Mouse (Mus musculus) midbrain, embryonic 13.5 days (tissue): ENCODE data around the gene C2. TPM values are rescaled to one million over a fixed set of nuclear protein-coding genes. Genes with fewer than 3 reads are reported as not detected.

ENCODE experiments used
- ATAC-seq: fragments of 200-750 bp; cut with Nextera tagmentation; 2 replicates; pipeline ENCODE4 v1.8.0; 2017; ENCODE audit warnings: mild to moderate bottlenecking, moderate TSS enrichment, moderate library complexity
- H3K27ac ChIP-seq: fragments of 300-500 bp; sonication (generic); 2 replicates; pipeline ENCODE4 v1.5.1; 2015; ENCODE audit warnings: inconsistent platforms, mild to moderate bottlenecking, moderate library complexity
- H3K27me3 ChIP-seq: fragments of 300-500 bp; sonication (generic); 2 replicates; pipeline ENCODE4 v1.6.1; 2015; ENCODE audit warnings: mild to moderate bottlenecking, inconsistent platforms
- H3K36me3 ChIP-seq: fragments of 300-500 bp; sonication (generic); 2 replicates; pipeline ENCODE4 v1.6.1; 2015; ENCODE audit warnings: mild to moderate bottlenecking, inconsistent platforms
- H3K4me1 ChIP-seq: fragments of 300-500 bp; sonication (generic); replicated peaks from 2 replicates; pipeline ENCODE4 v1.6.1; 2015; ENCODE audit warnings: inconsistent platforms
- H3K4me2 ChIP-seq: fragments of 300-500 bp; sonication (generic); replicated peaks from 2 replicates; pipeline ENCODE4 v1.6.1; 2015; ENCODE audit warnings: moderate library complexity, mild to moderate bottlenecking, inconsistent platforms
- H3K4me3 ChIP-seq: fragments of 300-500 bp; sonication (generic); replicated peaks from 2 replicates; pipeline ENCODE4 v1.5.1; 2015; ENCODE audit warnings: mild to moderate bottlenecking, inconsistent platforms
- H3K9ac ChIP-seq: fragments of 300-500 bp; sonication (generic); replicated peaks from 2 replicates; pipeline ENCODE4 v1.6.1; 2015; ENCODE audit warnings: mild to moderate bottlenecking, inconsistent platforms
- H3K9me3 ChIP-seq: fragments of 300-500 bp; sonication (generic); 2 replicates; pipeline ENCODE4 v1.6.1; 2016; ENCODE audit warnings: mild to moderate bottlenecking, inconsistent platforms
- WGBS: fragments of 180-500 bp; shearing (Covaris S2); methylation state at CpG from one replicate; pipeline ENCODE4 v1.1.7; 2015; 5-methylcytosine and 5-hydroxymethylcytosine counted together
- polyA plus RNA-seq: library from polyadenylated mRNA; unstranded; fragments of >200 nt; fragmentation: Nextera tagmentation; extraction: Ambion mirVana; gene quantifications from 2 replicates; pipeline ENCODE4 v1.2.1, GENCODE M21; 2015

The C2 gene
- polyA plus RNA-seq, 1 experiment from 2014 or later, result 1.2 TPM

DNA sequence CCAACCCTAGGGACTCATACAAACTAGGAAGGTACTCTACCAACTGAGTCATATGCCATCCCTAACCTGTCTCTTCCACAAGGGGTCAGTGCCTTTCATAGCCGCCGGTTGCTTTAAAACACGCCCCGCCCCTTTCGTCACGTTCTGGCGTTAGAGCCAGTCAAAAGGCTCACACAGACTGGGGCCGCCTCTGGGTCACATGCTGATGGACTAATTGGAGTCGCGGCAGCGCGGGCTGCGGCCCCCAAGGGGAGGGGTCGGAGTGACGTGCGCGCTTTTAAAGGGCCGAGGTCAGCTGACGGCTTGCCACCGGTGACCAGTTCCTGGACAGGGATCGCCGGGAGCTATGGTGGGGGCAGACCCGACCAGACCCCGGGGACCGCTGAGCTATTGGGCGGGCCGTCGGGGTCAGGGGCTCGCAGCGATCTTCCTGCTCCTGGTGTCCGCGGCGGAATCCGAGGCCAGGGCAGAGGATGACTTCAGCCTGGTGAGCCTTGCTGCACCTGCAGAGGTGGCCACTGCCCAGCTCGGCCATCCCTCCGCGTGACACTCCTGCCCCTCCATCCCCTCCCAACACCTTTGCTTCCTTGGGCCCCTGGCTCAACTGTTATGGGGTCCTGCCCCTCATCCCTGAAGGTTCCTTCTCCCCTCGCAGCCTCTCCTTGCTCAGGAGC, 33.1 kb upstream of the C2 start, which contains the start of gene Neu1:
Neu1 (plus strand) TSS at position 193 of the 674 bp plus-strand sequence.
- Histone ChIP-seq H3K4me1 (peaks cover 13% of the 10 kb centered on the region), H3K4me2 (peak within 1 kb of the TSS; percentile 94), H3K27me3 (no peaks in the 10 kb centered on the region), H3K36me3 (peaks cover 18% of the 10 kb centered on the region), H3K27ac (peak within 1 kb of the TSS; percentile 52), H3K9me3 (no peaks in the 10 kb centered on the region), H3K4me3 (peak within 1 kb of the TSS; percentile 63), H3K9ac (peak within 1 kb of the TSS; percentile 81)
- peak; percentile 98 for ATAC-seq
- 0% methylated on average over 38 of the region's 38 CpGs for WGBS

DNA sequence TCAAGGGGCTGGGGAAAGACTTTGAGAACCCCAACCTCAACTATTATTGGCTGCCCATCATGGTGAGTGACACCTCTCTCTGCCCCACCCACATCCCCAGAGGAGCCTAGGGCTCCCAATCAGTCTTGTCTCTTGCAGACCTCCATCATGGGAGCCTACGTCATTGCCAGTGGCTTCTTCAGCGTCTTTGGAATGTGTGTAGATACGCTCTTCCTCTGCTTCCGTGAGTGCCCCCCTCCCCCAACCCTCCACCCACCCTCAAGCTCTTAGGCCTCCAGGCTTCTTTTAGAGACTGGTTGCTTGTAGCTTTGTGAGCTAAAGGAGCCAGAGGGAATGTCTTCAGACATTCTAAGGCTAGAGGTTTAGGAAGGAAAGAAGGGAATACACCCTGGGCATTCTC, 30.8 kb upstream of the C2 start:
- no peaks in the 10 kb centered on the region for H3K9me3 ChIP-seq
- H3K36me3 ChIP-seq, result peaks cover 3% of the 10 kb centered on the region; the same call in 1 of the 2 replicates
- no peak overlapping the region for H3K4me3 ChIP-seq
- no peak for ATAC-seq
- no peak overlapping the region for H3K9ac ChIP-seq
- H3K4me2 ChIP-seq, result no peak overlapping the region
- H3K4me1 ChIP-seq, result peaks cover 13% of the 10 kb centered on the region
- H3K27ac ChIP-seq, result no peak overlapping the region
- no peaks in the 10 kb centered on the region for H3K27me3 ChIP-seq
- WGBS, result 81% methylated on average over 4 of the region's 4 CpGs

DNA sequence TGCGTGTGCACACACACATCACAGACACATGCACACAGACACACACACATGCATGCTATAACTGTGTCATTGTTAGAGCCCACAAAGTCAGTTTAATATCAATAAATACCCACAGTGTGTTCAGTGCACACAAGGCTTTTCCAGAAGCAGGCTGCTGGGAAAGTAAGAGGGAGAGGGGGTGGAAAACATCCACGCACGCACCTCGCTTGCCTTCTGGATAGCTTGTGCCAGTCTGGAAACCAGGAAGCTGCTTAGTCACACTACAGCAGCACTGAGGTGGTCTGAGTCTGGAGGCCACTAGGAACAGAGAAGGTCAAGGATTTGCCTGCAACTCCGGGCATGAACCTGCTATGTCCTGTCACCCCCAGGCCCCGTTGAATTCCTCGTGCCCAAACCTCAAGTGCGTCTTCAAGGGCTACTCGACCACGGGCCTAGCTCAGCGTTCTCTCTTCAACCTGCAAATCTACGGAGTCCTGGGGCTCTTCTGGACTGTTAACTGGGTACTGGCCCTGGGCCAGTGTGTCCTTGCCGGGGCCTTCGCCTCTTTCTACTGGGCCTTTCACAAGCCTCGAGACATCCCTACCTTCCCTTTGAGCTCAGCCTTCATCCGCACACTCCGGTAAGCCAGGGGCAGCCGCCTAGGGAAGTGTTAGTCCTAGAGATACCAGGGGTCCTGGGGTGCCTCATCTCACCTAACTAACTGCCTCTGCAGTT, 29.4 kb upstream of the C2 start:
- H3K4me1 ChIP-seq, result peaks cover 12% of the 10 kb centered on the region
- no peaks in the 10 kb centered on the region for H3K27me3 ChIP-seq
- no peak overlapping the region for H3K4me2 ChIP-seq
- ATAC-seq, result no peak
- H3K9ac ChIP-seq, result no peak overlapping the region
- no peaks in the 10 kb centered on the region for H3K9me3 ChIP-seq
- H3K4me3 ChIP-seq, result no peak overlapping the region
- no peaks in the 10 kb centered on the region for H3K36me3 ChIP-seq
- H3K27ac ChIP-seq, result no peak overlapping the region
- 85% methylated on average over 18 of the region's 18 CpGs for WGBS

DNA sequence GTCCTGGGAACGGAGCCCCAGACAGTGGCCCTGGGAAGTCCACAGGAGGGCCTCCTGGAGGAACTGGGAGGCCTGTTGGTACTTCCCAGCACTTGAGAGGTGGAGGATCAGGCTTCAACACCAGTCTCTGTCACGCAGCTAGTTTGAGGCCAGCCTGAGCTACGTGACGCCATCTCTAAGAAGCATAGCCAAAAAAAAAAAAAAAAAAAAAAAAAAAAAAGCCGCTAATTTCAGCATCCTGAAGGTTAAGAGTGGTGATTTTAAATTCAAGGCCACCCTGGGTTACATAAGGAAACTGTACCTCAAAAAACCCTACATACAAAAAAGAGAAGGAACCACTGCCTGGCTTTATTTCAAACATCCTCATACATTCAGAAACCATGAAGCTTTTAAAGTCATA, 26.2 kb upstream of the C2 start:
- ATAC-seq, result no peak

DNA sequence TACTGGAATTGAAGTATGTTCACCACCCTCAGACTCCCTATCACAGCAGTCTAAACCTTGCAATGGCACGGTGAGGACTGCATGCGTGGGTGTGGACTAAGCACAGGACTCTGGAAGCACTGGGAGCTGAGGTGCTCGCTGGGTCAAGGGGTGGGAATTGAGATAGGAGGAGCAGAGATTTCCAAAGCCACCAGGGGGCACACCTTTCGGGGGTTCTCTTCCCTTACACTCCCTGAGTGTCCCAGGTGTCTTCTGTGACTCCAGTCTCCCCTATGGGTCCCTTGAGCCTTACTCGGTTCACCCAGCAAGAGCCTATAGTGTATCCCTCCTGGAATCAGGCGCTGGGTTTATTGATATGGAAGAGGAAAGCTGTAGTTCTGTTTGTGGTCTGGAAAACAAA, 24.9 kb upstream of the C2 start:
- 48% methylated on average over 6 of the region's 6 CpGs for WGBS
- H3K4me3 ChIP-seq, result no peak overlapping the region

More for the DNA sequence above, 26.2 kb upstream of the C2 start:
- WGBS, result 70% methylated on average over 5 of the region's 5 CpGs
- Histone ChIP-seq H3K9me3 (no peaks in the 10 kb centered on the region), H3K4me1 (no peaks in the 10 kb centered on the region), H3K27ac (no peak overlapping the region), H3K4me3 (no peak overlapping the region), H3K9ac (no peak overlapping the region), H3K36me3 (no peaks in the 10 kb centered on the region), H3K4me2 (no peak overlapping the region), H3K27me3 (no peaks in the 10 kb centered on the region)

DNA sequence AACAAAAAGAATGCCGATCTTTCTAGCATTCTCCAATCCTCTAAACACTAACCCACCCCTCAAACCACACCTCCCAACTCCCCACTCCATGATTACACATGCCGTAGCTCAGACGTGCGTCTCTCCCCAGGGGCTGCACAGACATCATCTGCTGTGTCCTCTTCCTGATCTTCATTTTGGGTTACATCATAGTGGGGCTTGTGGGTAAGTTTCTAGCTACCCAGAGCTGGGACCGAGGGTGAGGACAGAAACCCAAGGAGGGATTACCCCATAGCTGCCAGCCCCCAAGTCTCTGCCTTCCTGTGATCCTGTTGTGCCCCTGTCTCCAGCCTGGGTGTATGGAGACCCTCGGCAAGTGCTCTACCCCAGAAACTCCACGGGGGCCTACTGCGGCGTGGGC, 19.1 kb upstream of the C2 start:
- H3K4me2 ChIP-seq, result no peak overlapping the region
- no peak overlapping the region for H3K9ac ChIP-seq
- H3K4me1 ChIP-seq, result no peaks in the 10 kb centered on the region
- no peak overlapping the region for H3K4me3 ChIP-seq
- no peaks in the 10 kb centered on the region for H3K27me3 ChIP-seq
- no peak overlapping the region for H3K27ac ChIP-seq
- no peaks in the 10 kb centered on the region for H3K9me3 ChIP-seq
- H3K36me3 ChIP-seq, result peaks cover 20% of the 10 kb centered on the region
- ATAC-seq, result no peak
- WGBS, result 84% methylated on average over 9 of the region's 9 CpGs

More for the DNA sequence above, 24.9 kb upstream of the C2 start:
- Histone ChIP-seq H3K27me3 (no peaks in the 10 kb centered on the region), H3K36me3 (no peaks in the 10 kb centered on the region), H3K9ac (no peak overlapping the region; the same call in 1 of the 2 replicates), H3K27ac (no peak overlapping the region), H3K4me2 (no peak overlapping the region), H3K4me1 (no peaks in the 10 kb centered on the region), H3K9me3 (no peaks in the 10 kb centered on the region)
- ATAC-seq, result no peak

DNA sequence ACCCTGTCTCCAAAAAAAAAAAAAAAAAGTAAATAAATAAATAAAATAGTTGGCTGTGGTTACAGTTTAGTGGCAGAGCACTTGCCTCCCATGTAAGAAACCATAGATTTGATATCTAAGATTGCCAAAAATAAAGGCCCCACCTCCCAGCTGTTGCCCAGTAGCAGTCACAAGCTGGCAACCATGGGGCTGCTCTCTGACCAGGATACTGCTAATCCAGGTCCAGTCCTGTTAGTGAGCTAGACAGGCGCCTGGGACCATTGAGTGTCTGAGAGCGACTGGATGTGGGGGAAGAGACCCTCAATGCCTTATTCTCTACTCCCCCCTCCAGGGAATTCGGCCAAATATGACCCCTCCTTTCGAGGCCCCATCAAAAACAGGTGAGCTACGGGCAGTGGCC, 18.3 kb upstream of the C2 start:
- no peak for ATAC-seq
- H3K27ac ChIP-seq, result no peak overlapping the region
- H3K4me3 ChIP-seq, result no peak overlapping the region
- WGBS, result 83% methylated on average over 5 of the region's 5 CpGs
- no peaks in the 10 kb centered on the region for H3K9me3 ChIP-seq
- no peaks in the 10 kb centered on the region for H3K27me3 ChIP-seq
- H3K9ac ChIP-seq, result no peak overlapping the region
- no peaks in the 10 kb centered on the region for H3K4me1 ChIP-seq
- H3K4me2 ChIP-seq, result no peak overlapping the region
- H3K36me3 ChIP-seq, result peaks cover 29% of the 10 kb centered on the region

DNA sequence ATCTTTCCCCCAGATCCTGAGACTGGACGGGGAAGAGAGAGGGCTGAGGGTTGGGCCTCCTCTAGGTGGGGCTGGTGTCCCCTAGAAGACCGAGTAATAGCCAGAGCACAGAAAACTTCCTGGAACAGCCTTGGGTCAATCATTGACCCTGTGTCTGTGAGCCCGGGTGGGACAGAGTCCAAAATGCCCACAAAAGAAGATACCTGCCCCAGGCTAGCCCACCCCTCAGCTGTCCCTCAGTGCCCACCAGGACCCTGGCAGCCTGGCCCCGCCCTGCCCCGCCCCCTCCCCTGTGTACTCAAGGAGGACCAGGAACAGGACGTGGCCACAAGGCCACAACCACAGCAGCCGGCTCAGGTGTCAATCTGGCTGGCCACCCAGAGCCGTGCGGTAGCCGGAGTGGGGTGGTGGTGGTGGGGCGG, 17.4 kb upstream of the C2 start:
- peak overlapping the region; percentile 32; the same call in 1 of the 2 replicates for H3K9ac ChIP-seq
- H3K27me3 ChIP-seq, result no peaks in the 10 kb centered on the region
- no peak overlapping the region for H3K4me2 ChIP-seq
- no peaks in the 10 kb centered on the region for H3K9me3 ChIP-seq
- no peak for ATAC-seq
- 24% methylated on average over 11 of the region's 11 CpGs for WGBS
- no peaks in the 10 kb centered on the region for H3K4me1 ChIP-seq
- H3K4me3 ChIP-seq, result no peak overlapping the region
- no peak overlapping the region for H3K27ac ChIP-seq
- H3K36me3 ChIP-seq, result peaks cover 38% of the 10 kb centered on the region

DNA sequence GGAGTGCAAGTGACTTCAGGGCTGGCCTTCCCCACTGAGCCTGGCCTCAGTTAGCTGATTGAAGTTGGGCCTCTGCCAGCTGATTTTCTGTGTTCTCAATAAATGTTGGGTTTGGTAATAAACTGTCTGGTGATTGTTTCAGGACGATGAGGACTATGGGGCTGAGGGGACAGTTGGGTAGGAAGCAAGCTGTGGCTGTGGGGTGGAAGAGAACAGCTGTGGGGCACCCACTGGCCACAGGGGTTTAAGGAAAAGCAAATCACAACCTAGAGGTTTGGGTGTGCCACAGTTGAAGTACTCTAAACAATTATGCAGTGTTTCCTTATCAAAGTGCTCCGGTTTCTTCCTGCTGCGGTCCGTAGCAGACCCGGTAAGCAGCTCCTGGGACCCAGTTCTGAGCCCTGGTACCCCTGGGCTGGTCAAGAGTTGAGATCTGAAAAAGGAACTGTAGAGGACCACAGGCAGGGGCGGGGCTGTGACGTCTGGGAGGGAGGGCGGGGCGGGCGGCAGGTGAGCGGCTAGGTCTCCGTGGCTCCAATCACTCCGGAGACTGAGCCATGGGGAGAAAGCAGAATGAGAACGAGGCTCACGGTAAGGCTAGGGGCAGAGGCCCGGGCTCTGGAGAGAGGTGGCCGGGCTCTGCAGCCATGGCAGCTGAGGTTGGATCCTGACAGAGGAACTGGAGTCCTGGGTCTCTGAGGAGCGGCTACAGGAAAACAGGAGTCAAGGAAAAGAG, 16.0 kb upstream of the C2 start, which contains the start of gene Slc44a4:
Slc44a4 (plus strand) TSS at position 537 of the 736 bp plus-strand sequence.
- Histone ChIP-seq H3K27ac (no peak within 1 kb of the TSS; the same call in 1 of the 2 replicates), H3K4me2 (no peak within 1 kb of the TSS), H3K4me3 (no peak within 1 kb of the TSS), H3K27me3 (no peaks in the 10 kb centered on the region), H3K4me1 (no peaks in the 10 kb centered on the region), H3K9ac (peak within 1 kb of the TSS; percentile 32; the same call in 1 of the 2 replicates), H3K36me3 (peaks cover 51% of the 10 kb centered on the region), H3K9me3 (no peaks in the 10 kb centered on the region)
- WGBS, result 36% methylated on average over 18 of the region's 18 CpGs
- no peak for ATAC-seq

DNA sequence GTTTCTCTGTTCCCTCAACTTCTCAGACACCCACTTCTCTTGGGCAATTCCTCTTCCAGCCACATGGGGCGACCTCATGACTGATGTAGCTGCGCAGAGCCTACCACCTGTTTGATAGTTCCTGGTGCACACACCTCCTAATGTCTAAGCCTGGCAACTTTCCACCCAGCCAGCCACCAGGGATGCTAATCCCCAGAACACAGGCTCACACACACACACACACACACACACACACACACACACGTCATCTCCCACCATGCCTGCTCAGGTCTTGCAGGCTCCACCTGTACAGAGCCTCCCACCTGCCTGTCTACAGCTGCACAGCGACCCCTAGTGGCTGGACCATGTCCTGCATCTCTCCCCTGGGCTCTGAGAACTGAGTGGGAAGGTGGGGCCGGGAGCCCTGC, 13.9 kb upstream of the C2 start:
- Histone ChIP-seq H3K9me3 (no peaks in the 10 kb centered on the region), H3K27me3 (no peaks in the 10 kb centered on the region), H3K4me2 (no peak overlapping the region), H3K9ac (no peak overlapping the region), H3K36me3 (peaks cover 72% of the 10 kb centered on the region), H3K4me3 (no peak overlapping the region), H3K27ac (no peak overlapping the region), H3K4me1 (no peaks in the 10 kb centered on the region)
- peak; percentile 69 for ATAC-seq
- 43% methylated on average over 5 of the region's 5 CpGs for WGBS

DNA sequence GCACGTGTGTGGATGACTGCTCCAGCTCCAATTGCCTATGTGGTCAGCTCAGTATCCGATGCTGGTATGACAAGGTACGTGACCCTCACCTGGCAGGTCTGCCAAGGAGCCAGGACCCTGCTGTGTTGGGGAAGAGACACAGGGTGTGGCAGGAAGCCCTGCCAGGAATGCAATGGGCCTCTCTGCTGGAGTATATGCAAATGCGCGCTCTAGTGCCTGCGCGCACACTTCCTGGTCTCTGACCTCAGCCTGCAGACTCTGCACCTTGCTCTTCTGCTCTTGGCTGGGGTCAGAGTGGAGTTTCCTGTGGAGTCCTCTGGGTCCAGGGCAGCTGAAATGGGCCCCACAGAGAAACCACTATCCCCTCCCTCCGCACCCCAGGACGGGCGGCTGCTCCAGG, 12.9 kb upstream of the C2 start:
- 95% methylated on average over 10 of the region's 10 CpGs for WGBS
- Histone ChIP-seq H3K27ac (no peak overlapping the region), H3K9me3 (no peaks in the 10 kb centered on the region), H3K9ac (no peak overlapping the region), H3K4me3 (no peak overlapping the region), H3K4me2 (no peak overlapping the region), H3K27me3 (no peaks in the 10 kb centered on the region), H3K4me1 (no peaks in the 10 kb centered on the region), H3K36me3 (peaks cover 82% of the 10 kb centered on the region)
- no peak for ATAC-seq

DNA sequence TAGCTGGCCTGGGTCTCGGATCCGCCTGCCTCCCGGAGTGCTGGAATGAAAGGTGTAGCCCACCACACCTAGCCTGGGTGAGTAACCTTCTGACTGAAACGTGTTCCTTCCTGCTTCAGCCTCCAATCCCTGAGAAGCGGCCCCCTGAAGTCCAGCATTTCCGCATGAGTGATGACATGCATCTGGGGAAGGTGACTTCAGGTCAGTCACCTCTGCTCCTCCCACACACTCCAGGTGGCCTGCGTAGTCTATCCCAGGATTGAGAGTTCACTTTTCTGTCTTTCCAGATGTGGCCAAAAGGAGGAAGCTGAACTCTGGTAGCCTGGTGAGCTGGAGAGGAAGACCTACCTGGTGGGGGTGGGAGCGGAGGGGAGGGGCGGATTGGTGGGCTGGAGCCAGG, 4.8 kb upstream of the C2 start:
- H3K36me3 ChIP-seq, result peaks cover 68% of the 10 kb centered on the region
- WGBS, result 91% methylated on average over 9 of the region's 9 CpGs

More for the DNA sequence above, 4.8 kb upstream of the C2 start:
- no peak overlapping the region for H3K9ac ChIP-seq
- no peak for ATAC-seq
- no peaks in the 10 kb centered on the region for H3K9me3 ChIP-seq
- H3K27ac ChIP-seq, result no peak overlapping the region
- peaks cover 19% of the 10 kb centered on the region for H3K4me1 ChIP-seq
- no peak overlapping the region for H3K4me2 ChIP-seq
- H3K4me3 ChIP-seq, result no peak overlapping the region
- H3K27me3 ChIP-seq, result no peaks in the 10 kb centered on the region
